Mouse (Mus musculus) urinary bladder, adult 18-20 months (tissue): Measurements from ENCODE around the gene Zfp574.

Experiments
- DNase-seq, 2 experiments: peaks; one replicate each; pipeline ENCODE4 v3.0.0; 2022; ENCODE audit warnings: low spot score in 2 of 2, mixed read lengths in 2 of 2

Gene Zfp574

GRCm38 (mm10) chr7:25072716-25073390 is 486 bp downstream of the Zfp574 start:
- DNase-seq, result peak in 1 of 2 experiments; percentile 54

GRCm38 (mm10) chr7:25073924-25074323 is 1.6 kb downstream of the Zfp574 start:
- DNase-seq, result no peak

GRCm38 (mm10) chr7:25076296-25076662 is 3.9 kb downstream of the Zfp574 start:
- DNase-seq, result no peak

GRCm38 (mm10) chr7:25076663-25077413 is 4.5 kb downstream of the Zfp574 start:
- peak; percentile 84 to 97 for DNase-seq

GRCm38 (mm10) chr7:25077414-25077755 is 5.0 kb downstream of the Zfp574 start:
- DNase-seq, result no peak

- DNase-seq, result no peak
These were observed 7.2 kb downstream of the Zfp574 start for GRCm38 (mm10) chr7:25079496-25080026.

GRCm38 (mm10) chr7:25080431-25080830 is 8.1 kb downstream of the Zfp574 start:
- DNase-seq, result no peak

GRCm38 (mm10) chr7:25082510-25082909 is 10.1 kb downstream of the Zfp574 start:
- no peak for DNase-seq

GRCm38 (mm10) chr7:25084621-25085020 is 12.3 kb downstream of the Zfp574 start:
- peak in 1 of 2 experiments; percentile 40 for DNase-seq

GRCm38 (mm10) chr7:25086656-25087055 is 14.3 kb downstream of the Zfp574 start:
- DNase-seq, result no peak

- no peak for DNase-seq
These were observed 15.0 kb downstream of the Zfp574 start for GRCm38 (mm10) chr7:25087256-25087912.

- no peak for DNase-seq
These were observed 15.6 kb downstream of the Zfp574 start for GRCm38 (mm10) chr7:25087972-25088371.

- no peak for DNase-seq
These were observed 16.2 kb downstream of the Zfp574 start for GRCm38 (mm10) chr7:25088531-25088930.

GRCm38 (mm10) chr7:25088968-25089367 is 16.6 kb downstream of the Zfp574 start:
- DNase-seq, result no peak

- no peak for DNase-seq
These were observed 17.5 kb downstream of the Zfp574 start for GRCm38 (mm10) chr7:25089875-25090274.

- DNase-seq, result no peak
These were observed 25.8 kb downstream of the Zfp574 start for GRCm38 (mm10) chr7:25098169-25098568.

- DNase-seq, result no peak
These were observed 27.2 kb downstream of the Zfp574 start for GRCm38 (mm10) chr7:25099581-25099980.

- peak in 1 of 2 experiments; percentile 55 for DNase-seq
These were observed 33.2 kb downstream of the Zfp574 start for GRCm38 (mm10) chr7:25105411-25106160.

- no peak for DNase-seq
These were observed 34.6 kb downstream of the Zfp574 start for GRCm38 (mm10) chr7:25106790-25107502.

GRCm38 (mm10) chr7:25109355-25109754 is 37.0 kb downstream of the Zfp574 start:
- DNase-seq, result no peak

- DNase-seq, result no peak
These were observed 38.0 kb downstream of the Zfp574 start for GRCm38 (mm10) chr7:25110336-25110735.
